In the genomic region with DNA sequence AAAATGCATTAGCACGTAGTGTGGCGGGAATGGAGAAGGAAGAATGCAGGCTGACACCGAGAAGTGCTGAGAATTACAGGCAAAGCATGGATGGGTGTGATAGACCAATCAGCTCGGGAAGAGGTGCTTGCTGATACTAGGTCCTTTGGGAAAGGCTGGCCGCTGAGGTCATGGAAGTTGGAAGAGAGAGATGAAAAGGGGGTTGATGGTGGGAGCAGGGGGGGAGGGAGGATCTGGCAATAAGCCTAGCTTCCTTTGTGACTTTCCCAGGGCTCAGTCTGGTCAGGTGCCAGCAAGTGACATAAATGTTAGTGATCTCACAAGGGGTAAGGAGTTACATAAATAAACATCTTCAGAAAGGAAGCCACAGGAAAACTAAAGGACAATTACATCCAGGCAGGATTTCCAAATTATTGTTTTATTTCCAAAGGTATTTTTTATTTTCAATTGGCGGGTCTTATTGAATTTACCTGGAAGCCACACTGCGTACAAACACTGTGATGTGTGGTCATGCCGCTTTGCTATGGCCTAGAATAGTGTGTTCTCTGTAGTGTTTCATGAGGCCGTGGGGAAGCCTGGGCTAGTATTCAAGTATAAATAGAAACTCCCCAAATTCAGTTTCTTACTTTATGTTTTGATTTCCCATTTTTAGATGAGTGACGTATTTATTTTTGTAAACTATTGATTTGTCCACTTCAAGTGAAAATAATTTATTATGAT, we compare ENCODE assay signal across 10 mouse cellular contexts. TPM values are rescaled to one million over a fixed set of nuclear protein-coding genes. Genes with fewer than 3 reads are reported as not detected.
DNase-seq lines count a peak whose midpoint lies in the region; ATAC-seq and TF ChIP-seq lines count a peak whose summit lies in the region.
"Had no signal": no experiment of that assay in that cellular context is flagged by ENCODE, and none has a peak within 500 bp of the region (broad histone marks: within the 10 kb centered on the region; RNA-seq: fewer than 3 reads in every experiment).

No protein-coding gene starts in this region.

- TF ChIP-seq CTCF in midbrain, postnatal 0 days (IDR thresholded peaks at IDR 0.05): no peak

- ATAC-seq in liver, embryonic 12.5 days: no peak
- peak; percentile 66 for ATAC-seq in intestine, embryonic 16.5 days
- 0 out of 2 replicates have a peak, but pooled peaks have one; percentile 41 for ATAC-seq in midbrain, postnatal 0 days (ENCODE audit: low FRiP score)
- ATAC-seq in cerebellum, adult (ENCODE audit: insufficient number of reproducible peaks, low FRiP score, low TSS enrichment): no peak

- WGBS in liver, embryonic 12.5 days (ENCODE audit: insufficient replicate concordance): 57% methylated on average over 10 of the region's 10 CpGs
- WGBS in intestine, embryonic 16.5 days: 55% methylated on average over 10 of the region's 10 CpGs
- WGBS in midbrain, postnatal 0 days: 58% methylated on average over 10 of the region's 10 CpGs

- H3K4me1 ChIP-seq in liver, embryonic 12.5 days: no peaks in the 10 kb centered on the region
- H3K4me1 ChIP-seq in intestine, embryonic 16.5 days (ENCODE audit: control insufficient read depth, insufficient read depth, low read length): 0 out of 2 replicates have a peak, but pooled peaks cover 5% of the 10 kb centered on the region
- H3K4me1 ChIP-seq in midbrain, postnatal 0 days (ENCODE audit: insufficient read depth, low read length): no peaks in the 10 kb centered on the region
- H3K4me1 ChIP-seq: stomach, embryonic 15.5 days had no signal

- DNase-seq in liver: peak; percentile 6
- DNase-seq in heart, adult 18-20 months: peak; percentile 40 to 52
- peak; percentile 71 for DNase-seq in midbrain, postnatal 0 days (ENCODE audit: low spot score)
- no peak for DNase-seq in frontal cortex, postnatal 36 days (ENCODE audit: low spot score in 2 of 2)
- DNase-seq in adipocyte (ENCODE audit: low spot score): no peak

- no peak overlapping the region for H3K4me3 ChIP-seq in liver, embryonic 12.5 days
- H3K4me3 ChIP-seq in intestine, embryonic 16.5 days (ENCODE audit: low read length): no peak overlapping the region
- no peak overlapping the region for H3K4me3 ChIP-seq in midbrain, postnatal 0 days (ENCODE audit: low read depth, low read length)
- H3K4me3 ChIP-seq: stomach, embryonic 15.5 days had no signal

- H3K27ac ChIP-seq in liver, embryonic 12.5 days: no peak overlapping the region
- no peak overlapping the region for H3K27ac ChIP-seq in intestine, embryonic 16.5 days (ENCODE audit: low read length)
- no peak overlapping the region for H3K27ac ChIP-seq in midbrain, postnatal 0 days (ENCODE audit: low read depth, low read length)
- H3K27ac ChIP-seq: stomach, embryonic 15.5 days had no signal

- no peaks in the 10 kb centered on the region for H3K9me3 ChIP-seq in liver, embryonic 12.5 days (replicated peaks)
- H3K9me3 ChIP-seq in intestine, embryonic 16.5 days (ENCODE audit: control insufficient read depth, low read length): no peaks in the 10 kb centered on the region
- no peaks in the 10 kb centered on the region for H3K9me3 ChIP-seq in midbrain, postnatal 0 days (ENCODE audit: low read length)
- H3K9me3 ChIP-seq: stomach, embryonic 15.5 days had no signal

- H3K27me3 ChIP-seq in liver, embryonic 12.5 days (replicated peaks): no peaks in the 10 kb centered on the region
- no peaks in the 10 kb centered on the region for H3K27me3 ChIP-seq in intestine, embryonic 16.5 days (replicated peaks; ENCODE audit: control insufficient read depth, insufficient read depth, low read length)
- no peaks in the 10 kb centered on the region for H3K27me3 ChIP-seq in midbrain, postnatal 0 days (ENCODE audit: insufficient read depth, low read length)
- H3K27me3 ChIP-seq: stomach, embryonic 15.5 days had no signal

- no peak overlapping the region for H3K9ac ChIP-seq in liver, embryonic 12.5 days
- no peak overlapping the region for H3K9ac ChIP-seq in intestine, embryonic 16.5 days (ENCODE audit: low read depth, low read length)
- no peak overlapping the region for H3K9ac ChIP-seq in midbrain, postnatal 0 days (replicated peaks; ENCODE audit: low read length, poor library complexity, severe bottlenecking)
- H3K9ac ChIP-seq: stomach, embryonic 15.5 days had no signal

- H3K36me3 ChIP-seq in liver, embryonic 12.5 days: no peaks in the 10 kb centered on the region
- H3K36me3 ChIP-seq in intestine, embryonic 16.5 days (ENCODE audit: control insufficient read depth, insufficient read depth, low read length): peaks cover 5% of the 10 kb centered on the region; the same call in 1 of the 2 replicates
- no peaks in the 10 kb centered on the region for H3K36me3 ChIP-seq in midbrain, postnatal 0 days (ENCODE audit: insufficient read depth, low read length)
- H3K36me3 ChIP-seq: stomach, embryonic 15.5 days had no signal

- no peak overlapping the region for H3K4me2 ChIP-seq in liver, embryonic 12.5 days
- H3K4me2 ChIP-seq in intestine, embryonic 16.5 days (ENCODE audit: low read depth, low read length): no peak overlapping the region
- H3K4me2 ChIP-seq in midbrain, postnatal 0 days (ENCODE audit: low read depth, low read length, poor library complexity, severe bottlenecking): no peak overlapping the region
- H3K4me2 ChIP-seq: stomach, embryonic 15.5 days had no signal

RNA-seq across cellular contexts. Expression of a gene that starts 38.7 kb away (rescaled TPM):
- polyA plus RNA-seq in liver, embryonic 12.5 days (2016; fragmentation: Nextera tagmentation; extraction: Ambion mirVana): 0.05 TPM in 1 of 2 replicates, not detected in the other
- under 1 TPM; 0.41 to 0.50 TPM for total RNA-seq in heart, adult 18-20 months (2021)
- 0.09 TPM in 1 of 2 replicates, not detected in the other for polyA plus RNA-seq in intestine, embryonic 16.5 days (2015; fragmentation: Nextera tagmentation; extraction: Ambion mirVana)
- 28.6 and 31.8 TPM in 2 replicates for total RNA-seq in midbrain, postnatal 0 days (2014; rRNA removed)
- 24.8 and 25.0 TPM in 2 replicates for polyA plus RNA-seq in midbrain, postnatal 0 days (2015; fragmentation: Nextera tagmentation; extraction: Ambion mirVana)
- total RNA-seq: liver, adult 2 months had no signal
- polyA plus RNA-seq: liver, adult 2 months had no signal

Comparison
In these comparisons a context has a peak if more than half of its experiments do, and no peak if none do; other contexts are left out.
1. DNase-seq: peak in liver (single experiment), heart, adult 18-20 months (2 of 2) and midbrain, postnatal 0 days (single experiment); none in frontal cortex, postnatal 36 days (0 of 2) and adipocyte (single experiment).
2. ATAC-seq: peak in intestine, embryonic 16.5 days (single experiment) and midbrain, postnatal 0 days (single experiment); none in liver, embryonic 12.5 days (single experiment) and cerebellum, adult (single experiment).
3. RNA of a gene that starts 38.7 kb away (polyA plus RNA-seq): 24.8 to 25.0 TPM in midbrain, postnatal 0 days; 0.09 TPM in intestine, embryonic 16.5 days and 0.05 TPM in liver, embryonic 12.5 days; every median in the first group is over 10 times any median in the second.